Mouse (Mus musculus) cerebellum, postnatal 14 days (tissue): ENCODE measurements around the gene Camk1g.
A peak's percentile ranks its signal among the peaks of the same experiment; 100 is the strongest.

Source experiments
- DNase-seq, 2 experiments: peaks; one replicate each; pipeline ENCODE4 v3.0.0; 2021; ENCODE audit warnings: mixed read lengths in 2 of 2

The Camk1g gene

GRCm38 (mm10) chr1:193332018-193332417 is 38.1 kb downstream of the Camk1g start:
- DNase-seq = no peak

- peak; percentile 58 to 60 for DNase-seq
Observed at GRCm38 (mm10) chr1:193330626-193331025, 39.5 kb downstream of the Camk1g start.

- DNase-seq = peak; percentile 100
Observed at GRCm38 (mm10) chr1:193330172-193330571, 39.9 kb downstream of the Camk1g start.

- no peak for DNase-seq
Observed at GRCm38 (mm10) chr1:193329557-193329956, 40.5 kb downstream of the Camk1g start.

GRCm38 (mm10) chr1:193327686-193328085 is 42.4 kb downstream of the Camk1g start:
- DNase-seq = no peak

- DNase-seq = no peak
Observed at GRCm38 (mm10) chr1:193327216-193327615, 42.9 kb downstream of the Camk1g start.

- DNase-seq = no peak
Observed at GRCm38 (mm10) chr1:193326456-193327145, 43.5 kb downstream of the Camk1g start.

GRCm38 (mm10) chr1:193325891-193326290 is 44.2 kb downstream of the Camk1g start:
- DNase-seq = no peak

- peak; percentile 80 to 88 for DNase-seq
Observed at GRCm38 (mm10) chr1:193324224-193324623, 45.9 kb downstream of the Camk1g start.

- no peak for DNase-seq
Observed at GRCm38 (mm10) chr1:193323686-193324085, 46.4 kb downstream of the Camk1g start.

- no peak for DNase-seq
Observed at GRCm38 (mm10) chr1:193320398-193320797, 49.7 kb downstream of the Camk1g start.

- no peak for DNase-seq
Observed at GRCm38 (mm10) chr1:193319721-193320120, 50.4 kb downstream of the Camk1g start.

GRCm38 (mm10) chr1:193317159-193317559 is 52.9 kb downstream of the Camk1g start:
- peak; percentile 89 to 90 for DNase-seq

- no peak for DNase-seq
Observed at GRCm38 (mm10) chr1:193316358-193316750, 53.7 kb downstream of the Camk1g start.

GRCm38 (mm10) chr1:193315705-193316357 is 54.3 kb downstream of the Camk1g start:
- DNase-seq = peak; percentile 94

- DNase-seq = no peak
Observed at GRCm38 (mm10) chr1:193311596-193311995, 58.5 kb downstream of the Camk1g start.

- DNase-seq = no peak
Observed at GRCm38 (mm10) chr1:193310519-193311085, 59.5 kb downstream of the Camk1g start.

GRCm38 (mm10) chr1:193309785-193310518 is 60.1 kb downstream of the Camk1g start:
- DNase-seq = no peak

- no peak for DNase-seq
Observed at GRCm38 (mm10) chr1:193306832-193307231, 63.3 kb downstream of the Camk1g start.

- DNase-seq = peak; percentile 76 to 81
Observed at GRCm38 (mm10) chr1:193305386-193305785, 64.7 kb downstream of the Camk1g start.

GRCm38 (mm10) chr1:193303096-193303495 is 67.0 kb downstream of the Camk1g start:
- DNase-seq = no peak

GRCm38 (mm10) chr1:193302093-193302405 is 68.0 kb downstream of the Camk1g start:
- no peak for DNase-seq
